Mouse (Mus musculus) embryonic fibroblast, embryonic 13.5 days (primary cell): ENCODE data around the gene Gfpt2.

Experiments used
- CTCF ChIP-seq: IDR thresholded peaks from 2 replicates; pipeline ENCODE4 v1.5.1; 2011; ENCODE audit warnings: mild to moderate bottlenecking, control low read depth, low read length, moderate library complexity, borderline replicate concordance; ENCODE audit not compliant: insufficient read depth
- POLR2A ChIP-seq: IDR thresholded peaks from 2 replicates; pipeline ENCODE4 v1.6.1; 2011; ENCODE audit warnings: low read depth, mild to moderate bottlenecking, control low read depth, low read length, moderate library complexity

DNA sequence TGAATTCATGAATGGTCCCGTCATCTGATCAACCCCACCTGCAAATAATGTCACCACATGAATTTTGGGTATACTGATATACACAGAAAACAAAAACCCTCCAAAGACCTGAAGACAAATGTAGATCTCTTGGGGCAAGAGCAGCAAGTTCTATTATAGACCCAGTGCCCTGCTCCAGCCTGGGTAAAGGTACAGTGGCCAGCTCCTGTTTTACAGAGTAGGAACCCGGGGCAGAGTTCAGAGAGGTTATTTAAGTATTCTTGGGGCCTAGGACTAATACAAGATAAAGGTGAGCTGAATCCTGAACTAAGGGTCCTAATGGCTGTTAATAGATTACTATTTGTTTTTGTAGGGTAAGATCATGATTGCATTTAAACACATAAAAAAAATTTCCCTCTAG lies 27.6 kb downstream of the Gfpt2 start:
- TF ChIP-seq POLR2A (no peak), CTCF (no peak)
